Mouse (Mus musculus) liver, embryonic 14.5 days (tissue): ENCODE data around the gene Rsl24d1.

Experiments
- CTCF ChIP-seq: IDR thresholded peaks from 2 replicates; pipeline ENCODE4 v1.5.1; 2016; ENCODE audit warnings: antibody characterized with exemption, low read depth, control low read depth
- EP300 ChIP-seq: IDR thresholded peaks from 2 replicates; pipeline ENCODE4 v1.6.1; 2016; ENCODE audit warnings: antibody characterized with exemption, low read depth

- no peak for TF ChIP-seq CTCF
- no peak for TF ChIP-seq EP300
These were observed 9.4 kb upstream of the Rsl24d1 start for GRCm38 (mm10) chr9:73103880-73104198.
